Mouse (Mus musculus) liver, adult 2 months (tissue): ENCODE results near the gene Poln.

Experiments used
- CTCF ChIP-seq: fragments of 200-500 bp; IDR thresholded peaks from 2 replicates; pipeline ENCODE4 v1.5.1; 2011; ENCODE audit warnings: low read depth, low read length, control low read depth
- POLR2A ChIP-seq: fragments of 200-500 bp; IDR thresholded peaks from 2 replicates; pipeline ENCODE4 v1.6.1; 2011; ENCODE audit warnings: low read length, control low read depth; ENCODE audit not compliant: insufficient read depth; ENCODE audit errors: extremely low read depth

- TF ChIP-seq CTCF (no peak), POLR2A (no peak)
These were observed 8.6 kb upstream of the Poln start for GRCm38 (mm10) chr5:34177821-34178220.
